Mouse (Mus musculus) CH12.LX (cell line): ENCODE measurements around the gene Pcna. TPM values are rescaled to one million over a fixed set of nuclear protein-coding genes. Genes with fewer than 3 reads are reported as not detected.

Experiments
- DNase-seq: peaks from one replicate; pipeline ENCODE4 v3.0.0-alpha.2; 2013; ENCODE audit errors: extremely low read depth
- H3K27ac ChIP-seq: 2 replicates; pipeline ENCODE4 v1.5.1; 2012; ENCODE audit warnings: low read depth, mild to moderate bottlenecking, control low read depth, moderate library complexity; ENCODE audit not compliant: insufficient read depth
- H3K27me3 ChIP-seq: replicated peaks from 2 replicates; pipeline ENCODE3; 2012; ENCODE audit warnings: inconsistent platforms
- H3K36me3 ChIP-seq, 2 experiments: replicated peaks in 1 of 2; 2 replicates each; pipeline versions ENCODE3 to v1.6.1; 2012; ENCODE audit warnings: inconsistent platforms in 1 of 2, low read length in 1 of 2, mild to moderate bottlenecking in 1 of 2, mixed read lengths in 1 of 2, moderate library complexity in 1 of 2; ENCODE audit not compliant: control insufficient read depth in 1 of 2, insufficient read depth in 1 of 2
- H3K4me1 ChIP-seq, 2 experiments: 2 replicates each; pipeline ENCODE4 v1.6.1; 2012; ENCODE audit warnings: inconsistent platforms in 1 of 2, moderate library complexity in 1 of 2; ENCODE audit not compliant: insufficient read depth in 2 of 2, control insufficient read depth in 1 of 2
- H3K4me2 ChIP-seq: 2 replicates; pipeline ENCODE4 v1.6.1; 2012; ENCODE audit warnings: low read depth, mild to moderate bottlenecking, control low read depth; ENCODE audit not compliant: poor library complexity, insufficient read depth, severe bottlenecking
- H3K4me3 ChIP-seq, 3 experiments: fragments of 150-350 bp in 1 of 3; sonication (generic) in 1 of 3; replicated peaks in 1 of 3; 2 replicates each; pipeline versions ENCODE3 to v1.5.1; 2011 to 2012; ENCODE audit warnings: low read depth in 2 of 3, low read length in 2 of 3, mild to moderate bottlenecking in 2 of 3, moderate library complexity in 2 of 3, control low read depth in 1 of 3, improper control_type of control experiment in 1 of 3, inconsistent platforms in 1 of 3, mixed read lengths in 1 of 3; ENCODE audit not compliant: poor library complexity in 1 of 3
- H3K79me2 ChIP-seq: replicated peaks from 2 replicates; pipeline ENCODE4 v1.6.1; 2012; ENCODE audit warnings: mild to moderate bottlenecking, moderate library complexity; ENCODE audit not compliant: control insufficient read depth, poor library complexity, insufficient read depth, severe bottlenecking; ENCODE audit errors: extremely low read depth
- H3K9ac ChIP-seq: 2 replicates; pipeline ENCODE4 v1.6.1; 2012; ENCODE audit warnings: low read depth, mild to moderate bottlenecking, control low read depth, moderate library complexity; ENCODE audit not compliant: insufficient read depth
- H3K9me3 ChIP-seq: replicated peaks from 2 replicates; pipeline ENCODE3; 2012; ENCODE audit warnings: low read length, inconsistent platforms, mixed read lengths
- BHLHE40 ChIP-seq: IDR thresholded peaks from 2 replicates; pipeline ENCODE4 v1.6.1; 2011; ENCODE audit warnings: mild to moderate bottlenecking, low read depth, low read length, improper control_type of control experiment
- CHD2 ChIP-seq: IDR thresholded peaks from 2 replicates; pipeline ENCODE4 v1.6.1; 2011; ENCODE audit warnings: low read length, improper control_type of control experiment
- CTCF ChIP-seq, 2 experiments: IDR thresholded peaks in 1 of 2; conservative IDR thresholded peaks in 1 of 2; 2 replicates each; pipeline ENCODE4 v1.5.1; 2011 to 2012; ENCODE audit warnings: low read depth in 2 of 2, low read length in 2 of 2, improper control_type of control experiment in 1 of 2, inconsistent platforms in 1 of 2, mild to moderate bottlenecking in 1 of 2, moderate library complexity in 1 of 2
- E2F4 ChIP-seq: IDR thresholded peaks from 2 replicates; pipeline ENCODE4 v1.6.1; 2011; ENCODE audit warnings: low read depth, low read length, improper control_type of control experiment; ENCODE audit not compliant: insufficient replicate concordance
- HCFC1 ChIP-seq: IDR thresholded peaks from 2 replicates; pipeline ENCODE4 v1.6.1; 2012; ENCODE audit warnings: low read depth, mild to moderate bottlenecking, inconsistent platforms, low read length, improper control_type of control experiment
- JUN ChIP-seq: IDR thresholded peaks from 2 replicates; pipeline ENCODE4 v1.6.1; 2011; ENCODE audit warnings: low read depth, mild to moderate bottlenecking, low read length, improper control_type of control experiment, moderate library complexity; ENCODE audit not compliant: insufficient read depth
- JUND ChIP-seq: conservative IDR thresholded peaks from 2 replicates; pipeline ENCODE4 v1.6.1; 2011; ENCODE audit warnings: low read depth, low read length, improper control_type of control experiment
- KAT2A ChIP-seq: IDR thresholded peaks from 2 replicates; pipeline ENCODE4 v1.6.1; 2012; ENCODE audit warnings: low read length, improper control_type of control experiment, inconsistent platforms; ENCODE audit not compliant: insufficient replicate concordance
- MAZ ChIP-seq: IDR thresholded peaks from 2 replicates; pipeline ENCODE4 v1.6.1; 2012; ENCODE audit warnings: low read depth, mild to moderate bottlenecking, inconsistent platforms, low read length, improper control_type of control experiment, moderate library complexity
- MEF2A ChIP-seq: IDR thresholded peaks from 2 replicates; pipeline ENCODE4 v1.6.1; 2014; ENCODE audit warnings: low read depth, mild to moderate bottlenecking, inconsistent platforms, low read length, improper control_type of control experiment, borderline replicate concordance
- MXI1 ChIP-seq: IDR thresholded peaks from 2 replicates; pipeline ENCODE4 v1.6.1; 2011; ENCODE audit warnings: mild to moderate bottlenecking, low read depth, low read length, improper control_type of control experiment
- MYC ChIP-seq: IDR thresholded peaks from 2 replicates; pipeline ENCODE4 v1.6.1; 2011; ENCODE audit warnings: low read depth, mild to moderate bottlenecking, improper control_type of control experiment, low read length
- NRF1 ChIP-seq: IDR thresholded peaks from 2 replicates; pipeline ENCODE4 v1.6.1; 2014; ENCODE audit warnings: low read depth, mild to moderate bottlenecking, inconsistent platforms, low read length, improper control_type of control experiment, moderate library complexity
- PAX5 ChIP-seq: IDR thresholded peaks from 2 replicates; pipeline ENCODE4 v1.6.1; 2012; ENCODE audit warnings: low read length, inconsistent platforms, mixed read lengths
- POLR2AphosphoS2 ChIP-seq: IDR thresholded peaks from 2 replicates; pipeline ENCODE4 v1.6.1; 2011; ENCODE audit warnings: low read depth, low read length, improper control_type of control experiment
- RAD21 ChIP-seq: IDR thresholded peaks from 2 replicates; pipeline ENCODE4 v1.6.1; 2011; ENCODE audit warnings: low read depth, mild to moderate bottlenecking, low read length, improper control_type of control experiment, moderate library complexity
- SIN3A ChIP-seq: IDR thresholded peaks from 2 replicates; pipeline ENCODE4 v1.6.1; 2012; ENCODE audit warnings: low read length, improper control_type of control experiment, inconsistent platforms
- SMC3 ChIP-seq: IDR thresholded peaks from 2 replicates; pipeline ENCODE4 v1.6.1; 2011; ENCODE audit warnings: low read depth, low read length, improper control_type of control experiment
- UBTF ChIP-seq: IDR thresholded peaks from 2 replicates; pipeline ENCODE4 v1.6.1; 2012; ENCODE audit warnings: low read depth, mild to moderate bottlenecking, inconsistent platforms, low read length, improper control_type of control experiment, moderate library complexity
- USF1 ChIP-seq: IDR thresholded peaks from 2 replicates; pipeline ENCODE4 v1.6.1; 2014; ENCODE audit warnings: low read depth, mild to moderate bottlenecking, inconsistent platforms, low read length, improper control_type of control experiment
- USF2 ChIP-seq: conservative IDR thresholded peaks from 2 replicates; pipeline ENCODE4 v1.6.1; 2011; ENCODE audit warnings: low read depth, low read length, improper control_type of control experiment
- ZC3H11A ChIP-seq: IDR thresholded peaks from 2 replicates; pipeline ENCODE4 v1.6.1; 2012; ENCODE audit warnings: low read depth, mild to moderate bottlenecking, inconsistent platforms, low read length, improper control_type of control experiment
- ZKSCAN1 ChIP-seq: IDR thresholded peaks from 2 replicates; pipeline ENCODE4 v1.6.1; 2012; ENCODE audit warnings: low read depth, inconsistent platforms, low read length, improper control_type of control experiment, borderline replicate concordance
- ZMIZ1 ChIP-seq: IDR thresholded peaks from 2 replicates; pipeline ENCODE4 v1.6.1; 2012; ENCODE audit warnings: low read depth, mild to moderate bottlenecking, inconsistent platforms, low read length, improper control_type of control experiment
- ZNF384 ChIP-seq: IDR thresholded peaks from 2 replicates; pipeline ENCODE4 v1.6.1; 2012; ENCODE audit warnings: low read depth, low read length, improper control_type of control experiment, inconsistent platforms
- dilution Hi-C: fragments of 300-500 bp; cut with MboI; formaldehyde crosslinking; loops from 2 replicates; pipeline ENCODE4 v1.14.3; 2020; ENCODE audit warnings: low sequenced_read_pairs; ENCODE audit not compliant: extremely low pct_unique_long_range_greater_than_20kb, extremely low pct_ligation_motif_present
- in situ Hi-C: fragments of 300-500 bp; cut with MboI; formaldehyde crosslinking; loops from 3 replicates; pipeline ENCODE4 v1.14.3; 2019; ENCODE audit warnings: low sequenced_read_pairs, low pct_ligation_motif_present, low pct_unique_long_range_greater_than_20kb, mixed read lengths
- polyA plus RNA-seq: library from polyadenylated mRNA; unstranded; fragments of >175 nt; gene quantifications from 2 replicates; pipeline ENCODE4 v1.2.1, GENCODE M21; 2012; ENCODE audit warnings: low read depth; ENCODE audit not compliant: insufficient read length
- total RNA-seq, 2 experiments: library from RNA; depleted of rRNA; stranded (reverse); fragments of 300-350 nt in 1 of 2; fragments of >200 nt in 1 of 2; gene quantifications; 2 replicates each; pipeline ENCODE4 v1.2.3; 2012 to 2014

The Pcna gene
- total and polyA plus RNA-seq, 3 experiments, result 354 to 839 (median 550) TPM

DNA sequence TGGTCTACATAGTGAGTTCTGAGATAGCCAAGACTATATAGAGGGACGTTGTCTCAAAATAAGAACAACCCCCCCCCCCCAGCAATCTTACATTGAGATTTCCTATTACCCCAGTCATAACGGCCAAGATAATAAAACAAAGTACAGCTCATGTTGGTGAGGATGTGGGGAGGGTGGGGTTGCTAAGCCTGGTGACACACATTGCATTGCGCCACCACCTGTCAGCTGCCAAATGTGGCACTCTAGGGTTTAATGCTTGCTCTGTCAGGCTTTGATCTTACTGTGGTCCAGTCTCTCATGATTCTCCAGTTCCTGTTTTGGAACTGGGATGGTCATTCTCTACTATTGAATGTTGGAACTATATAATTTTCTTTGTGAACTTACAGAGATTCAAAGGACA, 49.3 kb downstream of the Pcna start:
- H3K27ac ChIP-seq, result no peak overlapping the region
- H3K36me3 ChIP-seq, result no peaks in the 10 kb centered on the region
- H3K9me3 ChIP-seq, result no peaks in the 10 kb centered on the region
- no peak for DNase-seq
- H3K79me2 ChIP-seq, result no peaks in the 10 kb centered on the region
- dilution Hi-C loops (no loop called here), in situ Hi-C loops (no loop called here)
- no peak overlapping the region for H3K9ac ChIP-seq
- no peak for TF ChIP-seq ZNF384
- peak; percentile 42 for TF ChIP-seq SMC3
- no peak for TF ChIP-seq ZC3H11A
- TF ChIP-seq E2F4, result no peak
- no peak for TF ChIP-seq JUN
- TF ChIP-seq BHLHE40, result no peak
- no peak for TF ChIP-seq MYC
- TF ChIP-seq USF2, result no peak
- TF ChIP-seq UBTF, result no peak
- TF ChIP-seq RAD21, result peak; percentile 12
- TF ChIP-seq HCFC1, result no peak
- TF ChIP-seq MXI1, result no peak
- no peak for TF ChIP-seq ZMIZ1
- no peak for TF ChIP-seq MAZ
- TF ChIP-seq CHD2, result no peak
- TF ChIP-seq NRF1, result no peak
- TF ChIP-seq MEF2A, result no peak
- no peak for TF ChIP-seq SIN3A
- no peak for TF ChIP-seq KAT2A
- no peak for TF ChIP-seq PAX5
- TF ChIP-seq CTCF (conservative IDR thresholded peaks at IDR 0.05 in 1 of 2, IDR thresholded peaks at IDR 0.05 in 1 of 2; ENCODE audit: low read depth in 2 of 2, low read length in 2 of 2), result peak in 1 of 2 experiments; percentile 48; a peak in 2 of 4 replicates
- TF ChIP-seq ZKSCAN1, result no peak
- TF ChIP-seq JUND, result no peak
- peaks cover 2 to 3% of the 10 kb centered on the region in 2 experiments; a peak in 1 of 4 replicates for H3K4me1 ChIP-seq
- no peak overlapping the region for H3K4me2 ChIP-seq
- H3K27me3 ChIP-seq, result no peaks in the 10 kb centered on the region
- no peak overlapping the region for H3K4me3 ChIP-seq

GRCm38 (mm10) chr2:132203186-132203585, 49.9 kb downstream of the Pcna start:
- no peak for DNase-seq
- no peaks in the 10 kb centered on the region for H3K9me3 ChIP-seq
- no peak overlapping the region for H3K4me2 ChIP-seq
- no peak overlapping the region for H3K9ac ChIP-seq
- TF ChIP-seq PAX5 (no peak), USF1 (no peak), MXI1 (no peak), RAD21 (no peak), JUND (no peak), MAZ (no peak), SMC3 (no peak), POLR2AphosphoS2 (no peak)
- H3K27me3 ChIP-seq, result no peaks in the 10 kb centered on the region
- H3K4me3 ChIP-seq, result no peak overlapping the region
- H3K27ac ChIP-seq, result no peak overlapping the region
- no peaks in the 10 kb centered on the region for H3K36me3 ChIP-seq
- dilution Hi-C loops, result no loop called here
- in situ Hi-C loops, result no loop called here
- no peaks in the 10 kb centered on the region; a peak in 1 of 4 replicates for H3K4me1 ChIP-seq
- no peaks in the 10 kb centered on the region for H3K79me2 ChIP-seq
